Mouse (Mus musculus): ENCODE measurements around the gene Pik3r3. TPM values are rescaled to one million over a fixed set of nuclear protein-coding genes. Genes with fewer than 3 reads are reported as not detected.

Pik3r3 gene
- polyA plus RNA-seq, 1 experiment from 2014 or later = 22.4 TPM

DNA sequence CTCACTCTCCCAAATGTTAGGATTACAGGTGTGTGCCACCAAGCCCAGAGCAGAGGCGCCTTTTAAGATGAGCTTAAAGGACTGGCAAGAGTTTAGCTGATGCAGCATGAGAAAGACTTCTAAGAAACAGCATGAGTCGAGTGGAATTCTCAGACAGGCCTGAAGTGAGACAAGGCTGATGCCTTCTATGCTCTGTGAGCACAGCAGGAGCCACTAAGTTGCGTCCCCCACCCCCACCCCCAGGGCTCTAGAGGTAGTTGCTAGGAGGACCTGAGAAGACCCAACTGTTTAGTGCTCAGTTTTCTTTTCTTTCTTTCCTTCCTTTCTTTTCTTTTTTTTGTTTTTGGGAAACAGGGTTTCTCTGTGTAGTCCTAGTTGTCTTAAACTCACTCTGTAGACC lies 39.3 kb upstream of the Pik3r3 start:
- Histone ChIP-seq H3K27me3 (ENCODE audit: control insufficient read depth, insufficient read depth, low read length) (no peaks in the 10 kb centered on the region), H3K4me1 (ENCODE audit: control insufficient read depth, insufficient read depth, low read length) (peaks cover 8% of the 10 kb centered on the region), H3K9ac (ENCODE audit: low read depth, low read length) (no peak overlapping the region), H3K4me2 (peak overlapping the region; percentile 68; the same call in 1 of the 2 replicates), H3K27ac (ENCODE audit: low read depth, low read length) (no peak overlapping the region), H3K36me3 (ENCODE audit: control insufficient read depth, insufficient read depth, low read length) (no peaks in the 10 kb centered on the region), H3K9me3 (replicated peaks; ENCODE audit: control insufficient read depth, low read length) (no peaks in the 10 kb centered on the region), H3K4me3 (ENCODE audit: low read depth, low read length) (no peak overlapping the region)
- ATAC-seq (replicated peaks; ENCODE audit: insufficient number of reproducible peaks, low FRiP score, low TSS enrichment) = no peak
- 36% methylated on average over 3 of the region's 3 CpGs for WGBS (ENCODE audit: insufficient replicate concordance)

DNA sequence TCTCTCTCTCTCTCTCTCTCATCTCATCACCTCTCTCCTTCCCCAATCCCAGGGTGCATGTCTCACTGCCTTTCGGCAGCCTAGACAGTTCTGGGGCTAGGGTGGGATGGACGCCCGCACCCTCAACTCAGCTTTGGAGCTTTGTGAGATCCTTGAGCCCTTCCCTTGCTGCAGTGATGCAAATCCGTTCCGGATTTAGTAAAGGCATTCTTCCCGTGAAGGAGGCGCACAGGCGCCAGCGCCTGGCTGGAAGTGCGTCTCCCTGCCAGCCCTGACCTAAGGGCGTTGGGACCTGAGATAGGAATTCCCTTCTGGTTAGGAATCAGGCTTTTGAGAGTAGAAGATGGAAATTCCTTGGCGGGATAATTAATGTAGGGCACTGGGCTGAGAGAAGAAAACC lies 38.7 kb upstream of the Pik3r3 start:
- H3K36me3 ChIP-seq (ENCODE audit: control insufficient read depth, insufficient read depth, low read length) = no peaks in the 10 kb centered on the region
- H3K9me3 ChIP-seq (replicated peaks; ENCODE audit: control insufficient read depth, low read length) = no peaks in the 10 kb centered on the region
- H3K4me3 ChIP-seq (ENCODE audit: low read depth, low read length) = peak overlapping the region; percentile 26; the same call in 1 of the 2 replicates
- H3K9ac ChIP-seq (ENCODE audit: low read depth, low read length) = peak overlapping the region; percentile 72
- H3K27ac ChIP-seq (ENCODE audit: low read depth, low read length) = no peak overlapping the region
- H3K27me3 ChIP-seq (ENCODE audit: control insufficient read depth, insufficient read depth, low read length) = no peaks in the 10 kb centered on the region
- ATAC-seq (replicated peaks; ENCODE audit: insufficient number of reproducible peaks, low FRiP score, low TSS enrichment) = no peak
- H3K4me2 ChIP-seq = peak overlapping the region; percentile 68
- peaks cover 6% of the 10 kb centered on the region; the same call in 1 of the 2 replicates for H3K4me1 ChIP-seq (ENCODE audit: control insufficient read depth, insufficient read depth, low read length)
- 3% methylated on average over 12 of the region's 12 CpGs for WGBS (ENCODE audit: insufficient replicate concordance)

DNA sequence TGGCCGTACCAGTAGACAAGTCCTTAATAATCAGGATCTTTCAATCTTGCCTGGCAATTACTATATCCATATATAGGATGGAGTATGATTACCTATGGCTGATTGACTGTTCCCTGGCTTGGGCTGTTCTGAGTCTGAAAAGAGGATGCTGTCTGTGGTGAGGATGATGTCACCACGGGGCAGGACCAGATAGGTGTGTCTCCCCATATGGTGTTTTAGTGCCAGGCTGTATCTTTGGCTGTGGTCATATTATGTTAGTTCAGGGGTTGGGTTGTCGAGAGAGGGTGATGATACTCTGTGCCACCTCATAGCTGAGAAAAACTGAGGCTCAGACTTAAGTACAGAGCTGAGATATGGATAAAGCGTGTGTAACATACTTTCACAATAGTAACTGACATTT lies 36.3 kb upstream of the Pik3r3 start:
- 74% methylated on average over 4 of the region's 4 CpGs for WGBS (ENCODE audit: insufficient replicate concordance)
- Histone ChIP-seq H3K4me1 (ENCODE audit: control insufficient read depth, insufficient read depth, low read length) (peaks cover 6% of the 10 kb centered on the region; the same call in 1 of the 2 replicates), H3K4me2 (no peak overlapping the region), H3K36me3 (ENCODE audit: control insufficient read depth, insufficient read depth, low read length) (no peaks in the 10 kb centered on the region), H3K4me3 (ENCODE audit: low read depth, low read length) (no peak overlapping the region), H3K27ac (ENCODE audit: low read depth, low read length) (no peak overlapping the region), H3K9ac (ENCODE audit: low read depth, low read length) (no peak overlapping the region), H3K27me3 (ENCODE audit: control insufficient read depth, insufficient read depth, low read length) (no peaks in the 10 kb centered on the region), H3K9me3 (replicated peaks; ENCODE audit: control insufficient read depth, low read length) (no peaks in the 10 kb centered on the region)
- ATAC-seq (replicated peaks; ENCODE audit: insufficient number of reproducible peaks, low FRiP score, low TSS enrichment) = no peak

- H3K36me3 ChIP-seq (ENCODE audit: control insufficient read depth, insufficient read depth, low read length) = no peaks in the 10 kb centered on the region
- H3K4me1 ChIP-seq (ENCODE audit: control insufficient read depth, insufficient read depth, low read length) = peaks cover 9% of the 10 kb centered on the region
- H3K9me3 ChIP-seq (replicated peaks; ENCODE audit: control insufficient read depth, low read length) = no peaks in the 10 kb centered on the region
- H3K4me3 ChIP-seq (ENCODE audit: low read depth, low read length) = no peak overlapping the region
- WGBS (ENCODE audit: insufficient replicate concordance) = 39% methylated on average over 4 of the region's 4 CpGs
- no peak for ATAC-seq (replicated peaks; ENCODE audit: insufficient number of reproducible peaks, low FRiP score, low TSS enrichment)
- no peaks in the 10 kb centered on the region for H3K27me3 ChIP-seq (ENCODE audit: control insufficient read depth, insufficient read depth, low read length)
- H3K9ac ChIP-seq (ENCODE audit: low read depth, low read length) = no peak overlapping the region
- H3K27ac ChIP-seq (ENCODE audit: low read depth, low read length) = no peak overlapping the region
- H3K4me2 ChIP-seq = no peak overlapping the region
Measured at GRCm38 (mm10) chr4:116192286-116192835, 29.1 kb upstream of the Pik3r3 start.

GRCm38 (mm10) chr4:116193583-116194383 lies 27.6 kb upstream of the Pik3r3 start:
- Histone ChIP-seq H3K9ac (ENCODE audit: low read depth, low read length) (no peak overlapping the region), H3K4me3 (ENCODE audit: low read depth, low read length) (no peak overlapping the region), H3K4me1 (ENCODE audit: control insufficient read depth, insufficient read depth, low read length) (peaks cover 9% of the 10 kb centered on the region), H3K27ac (ENCODE audit: low read depth, low read length) (no peak overlapping the region), H3K4me2 (no peak overlapping the region), H3K27me3 (ENCODE audit: control insufficient read depth, insufficient read depth, low read length) (no peaks in the 10 kb centered on the region), H3K9me3 (replicated peaks; ENCODE audit: control insufficient read depth, low read length) (no peaks in the 10 kb centered on the region), H3K36me3 (ENCODE audit: control insufficient read depth, insufficient read depth, low read length) (no peaks in the 10 kb centered on the region)
- no peak for ATAC-seq (replicated peaks; ENCODE audit: insufficient number of reproducible peaks, low FRiP score, low TSS enrichment)
- 34% methylated on average over 9 of the region's 9 CpGs for WGBS (ENCODE audit: insufficient replicate concordance)

- Histone ChIP-seq H3K9me3 (replicated peaks; ENCODE audit: control insufficient read depth, low read length) (no peaks in the 10 kb centered on the region), H3K9ac (ENCODE audit: low read depth, low read length) (no peak overlapping the region), H3K27ac (ENCODE audit: low read depth, low read length) (no peak overlapping the region), H3K36me3 (ENCODE audit: control insufficient read depth, insufficient read depth, low read length) (no peaks in the 10 kb centered on the region), H3K4me3 (ENCODE audit: low read depth, low read length) (no peak overlapping the region), H3K27me3 (ENCODE audit: control insufficient read depth, insufficient read depth, low read length) (no peaks in the 10 kb centered on the region), H3K4me1 (ENCODE audit: control insufficient read depth, insufficient read depth, low read length) (peaks cover 6% of the 10 kb centered on the region), H3K4me2 (no peak overlapping the region)
- ATAC-seq (replicated peaks; ENCODE audit: insufficient number of reproducible peaks, low FRiP score, low TSS enrichment) = no peak
- 71% methylated on average over 2 of the region's 2 CpGs for WGBS (ENCODE audit: insufficient replicate concordance)
Measured at GRCm38 (mm10) chr4:116198422-116198821, 23.0 kb upstream of the Pik3r3 start.

- Histone ChIP-seq H3K36me3 (ENCODE audit: control insufficient read depth, insufficient read depth, low read length) (no peaks in the 10 kb centered on the region), H3K4me2 (no peak overlapping the region), H3K4me1 (ENCODE audit: control insufficient read depth, insufficient read depth, low read length) (no peaks in the 10 kb centered on the region), H3K27me3 (ENCODE audit: control insufficient read depth, insufficient read depth, low read length) (no peaks in the 10 kb centered on the region), H3K9me3 (replicated peaks; ENCODE audit: control insufficient read depth, low read length) (no peaks in the 10 kb centered on the region), H3K9ac (ENCODE audit: low read depth, low read length) (no peak overlapping the region), H3K27ac (ENCODE audit: low read depth, low read length) (no peak overlapping the region), H3K4me3 (ENCODE audit: low read depth, low read length) (no peak overlapping the region)
- 55% methylated on average over 3 of the region's 3 CpGs for WGBS (ENCODE audit: insufficient replicate concordance)
- ATAC-seq (replicated peaks; ENCODE audit: insufficient number of reproducible peaks, low FRiP score, low TSS enrichment) = no peak
Measured at GRCm38 (mm10) chr4:116204422-116204821, 17.0 kb upstream of the Pik3r3 start.

- Histone ChIP-seq H3K9me3 (replicated peaks; ENCODE audit: control insufficient read depth, low read length) (no peaks in the 10 kb centered on the region), H3K4me2 (no peak overlapping the region), H3K27me3 (ENCODE audit: control insufficient read depth, insufficient read depth, low read length) (no peaks in the 10 kb centered on the region), H3K27ac (ENCODE audit: low read depth, low read length) (no peak overlapping the region), H3K4me3 (ENCODE audit: low read depth, low read length) (no peak overlapping the region), H3K4me1 (ENCODE audit: control insufficient read depth, insufficient read depth, low read length) (no peaks in the 10 kb centered on the region), H3K9ac (ENCODE audit: low read depth, low read length) (no peak overlapping the region), H3K36me3 (ENCODE audit: control insufficient read depth, insufficient read depth, low read length) (no peaks in the 10 kb centered on the region)
- ATAC-seq (replicated peaks; ENCODE audit: insufficient number of reproducible peaks, low FRiP score, low TSS enrichment) = no peak
- WGBS (ENCODE audit: insufficient replicate concordance) = 79% methylated on average over 4 of the region's 4 CpGs
Measured at GRCm38 (mm10) chr4:116206531-116206930, 14.9 kb upstream of the Pik3r3 start.

DNA sequence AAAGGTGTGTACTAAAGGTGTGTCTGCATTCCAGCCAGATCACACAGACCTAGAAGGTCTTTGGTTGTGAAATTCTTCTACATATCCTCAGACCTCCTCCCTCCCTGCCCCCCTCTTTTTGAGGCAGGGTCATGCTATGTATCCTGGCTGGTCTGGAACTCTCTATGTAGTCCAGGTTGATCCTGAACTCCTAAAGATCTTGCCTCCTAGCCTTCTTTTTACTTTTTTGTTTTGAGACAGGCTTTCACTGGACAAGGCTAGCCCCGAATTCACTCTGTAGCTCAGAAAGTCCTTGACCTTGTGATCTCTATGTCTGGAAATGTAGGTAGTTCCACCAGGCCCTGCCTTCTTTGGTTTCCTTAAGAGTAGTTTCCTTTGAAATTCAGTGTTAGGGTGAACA lies 12.5 kb upstream of the Pik3r3 start:
- Histone ChIP-seq H3K9ac (ENCODE audit: low read depth, low read length) (no peak overlapping the region), H3K4me2 (no peak overlapping the region), H3K4me1 (ENCODE audit: control insufficient read depth, insufficient read depth, low read length) (no peaks in the 10 kb centered on the region), H3K9me3 (replicated peaks; ENCODE audit: control insufficient read depth, low read length) (no peaks in the 10 kb centered on the region), H3K4me3 (ENCODE audit: low read depth, low read length) (no peak overlapping the region), H3K27ac (ENCODE audit: low read depth, low read length) (no peak overlapping the region), H3K27me3 (ENCODE audit: control insufficient read depth, insufficient read depth, low read length) (no peaks in the 10 kb centered on the region), H3K36me3 (ENCODE audit: control insufficient read depth, insufficient read depth, low read length) (no peaks in the 10 kb centered on the region)
- WGBS (ENCODE audit: insufficient replicate concordance) = 80% methylated on average over 1 of the region's 1 CpGs
- no peak for ATAC-seq (replicated peaks; ENCODE audit: insufficient number of reproducible peaks, low FRiP score, low TSS enrichment)
